Mouse (Mus musculus) MEL (cell line): ENCODE measurements around the gene Olfr918. TPM values are rescaled to one million over a fixed set of nuclear protein-coding genes. Genes with fewer than 3 reads are reported as not detected.

Experiments
- DNase-seq: peaks from one replicate; pipeline ENCODE4 v3.0.0; 2011; ENCODE audit warnings: low read depth, low spot score
- H3K27ac ChIP-seq: 2 replicates; pipeline ENCODE4 v1.5.1; 2012; ENCODE audit warnings: low read depth, mild to moderate bottlenecking, control low read depth, low read length, moderate library complexity; ENCODE audit not compliant: control insufficient read depth
- H3K27me3 ChIP-seq, 2 experiments: fragments of 150-350 bp in 1 of 2; sonication (generic) in 1 of 2; 2 replicates each; pipeline ENCODE4 v1.6.1; 2012; ENCODE audit warnings: low read length in 2 of 2, mild to moderate bottlenecking in 2 of 2, improper control_type of control experiment in 1 of 2, moderate library complexity in 1 of 2; ENCODE audit not compliant: insufficient read depth in 2 of 2, control insufficient read depth in 1 of 2
- H3K36me3 ChIP-seq, 2 experiments: 2 replicates each; pipeline ENCODE4 v1.6.1; 2012 to 2014; ENCODE audit warnings: low read length in 2 of 2, improper control_type of control experiment in 1 of 2, inconsistent platforms in 1 of 2, mild to moderate bottlenecking in 1 of 2; ENCODE audit not compliant: insufficient read depth in 2 of 2, control insufficient read depth in 1 of 2
- H3K4me1 ChIP-seq, 2 experiments: fragments of 150-350 bp in 1 of 2; sonication (generic) in 1 of 2; 2 replicates each; pipeline ENCODE4 v1.6.1; 2012; ENCODE audit warnings: low read length in 2 of 2, improper control_type of control experiment in 1 of 2, mild to moderate bottlenecking in 1 of 2; ENCODE audit not compliant: insufficient read depth in 2 of 2, control insufficient read depth in 1 of 2
- H3K4me3 ChIP-seq, 2 experiments: fragments of 150-350 bp in 1 of 2; sonication (generic) in 1 of 2; 2 replicates each; pipeline ENCODE4 v1.5.1; 2012; ENCODE audit warnings: low read depth in 2 of 2, low read length in 2 of 2, mild to moderate bottlenecking in 2 of 2, moderate library complexity in 2 of 2, control low read depth in 1 of 2, improper control_type of control experiment in 1 of 2; ENCODE audit not compliant: control insufficient read depth in 1 of 2, insufficient read depth in 1 of 2
- H3K79me2 ChIP-seq: 2 replicates; pipeline ENCODE4 v1.6.1; 2012; ENCODE audit warnings: mild to moderate bottlenecking, low read length, moderate library complexity; ENCODE audit not compliant: control insufficient read depth, poor library complexity, insufficient read depth
- H3K9ac ChIP-seq: 2 replicates; pipeline ENCODE4 v1.6.1; 2012; ENCODE audit warnings: low read depth, mild to moderate bottlenecking, control low read depth, low read length, moderate library complexity; ENCODE audit not compliant: control insufficient read depth, poor library complexity, severe bottlenecking
- H3K9me3 ChIP-seq: fragments of 150-350 bp; sonication (generic); replicated peaks from 2 replicates; pipeline ENCODE4 v1.6.1; 2012; ENCODE audit warnings: mild to moderate bottlenecking, low read length, improper control_type of control experiment, moderate library complexity; ENCODE audit not compliant: insufficient read depth
- BHLHE40 ChIP-seq: IDR thresholded peaks from 2 replicates; pipeline ENCODE4 v1.6.1; 2012; ENCODE audit warnings: low read depth, mild to moderate bottlenecking, inconsistent platforms, low read length, improper control_type of control experiment, borderline replicate concordance
- E2F4 ChIP-seq: IDR thresholded peaks from 2 replicates; pipeline ENCODE4 v1.6.1; 2011; ENCODE audit warnings: low read depth, low read length, improper control_type of control experiment, borderline replicate concordance
- ELF1 ChIP-seq: IDR thresholded peaks from 2 replicates; pipeline ENCODE4 v1.6.1; 2014; ENCODE audit warnings: low read depth, mild to moderate bottlenecking, inconsistent platforms, low read length, improper control_type of control experiment, moderate library complexity
- EP300 ChIP-seq, 2 experiments: IDR thresholded peaks; 2 replicates each; pipeline ENCODE4 v1.6.1; 2011; ENCODE audit warnings: improper control_type of control experiment in 2 of 2, low read length in 2 of 2, low read depth in 1 of 2, mild to moderate bottlenecking in 1 of 2
- ETS1 ChIP-seq: IDR thresholded peaks from 2 replicates; pipeline ENCODE4 v1.6.1; 2012; ENCODE audit warnings: low read depth, mild to moderate bottlenecking, inconsistent platforms, low read length, improper control_type of control experiment, moderate library complexity
- GABPA ChIP-seq: IDR thresholded peaks from 2 replicates; pipeline ENCODE4 v1.6.1; 2012; ENCODE audit warnings: low read depth, mild to moderate bottlenecking, inconsistent platforms, low read length, improper control_type of control experiment, moderate library complexity
- GATA1 ChIP-seq: IDR thresholded peaks from 2 replicates; pipeline ENCODE4 v1.6.1; 2011; ENCODE audit warnings: low read depth, low read length, improper control_type of control experiment
- HCFC1 ChIP-seq: IDR thresholded peaks from 2 replicates; pipeline ENCODE4 v1.6.1; 2012; ENCODE audit warnings: low read depth, mild to moderate bottlenecking, inconsistent platforms, low read length, improper control_type of control experiment, moderate library complexity
- JUND ChIP-seq: IDR thresholded peaks from 2 replicates; pipeline ENCODE4 v1.6.1; 2011; ENCODE audit warnings: low read depth, mild to moderate bottlenecking, improper control_type of control experiment, low read length
- MAFK ChIP-seq: IDR thresholded peaks from 2 replicates; pipeline ENCODE4 v1.6.1; 2011; ENCODE audit warnings: low read depth, mild to moderate bottlenecking, low read length, improper control_type of control experiment, borderline replicate concordance
- MAX ChIP-seq: IDR thresholded peaks from 2 replicates; pipeline ENCODE4 v1.6.1; 2011; ENCODE audit warnings: low read length, improper control_type of control experiment
- MXI1 ChIP-seq: IDR thresholded peaks from 2 replicates; pipeline ENCODE4 v1.6.1; 2011; ENCODE audit warnings: mild to moderate bottlenecking, low read depth, low read length, improper control_type of control experiment
- MYB ChIP-seq: IDR thresholded peaks from 2 replicates; pipeline ENCODE4 v1.6.1; 2011; ENCODE audit warnings: mild to moderate bottlenecking, low read depth, low read length, improper control_type of control experiment
- POLR2A ChIP-seq, 2 experiments: IDR thresholded peaks; 2 replicates each; pipeline ENCODE4 v1.6.1; 2011 to 2012; ENCODE audit warnings: low read length in 2 of 2, mild to moderate bottlenecking in 2 of 2, control low read depth in 1 of 2, improper control_type of control experiment in 1 of 2, low read depth in 1 of 2, moderate library complexity in 1 of 2; ENCODE audit not compliant: control insufficient read depth in 1 of 2, insufficient read depth in 1 of 2, poor library complexity in 1 of 2
- POLR2AphosphoS2 ChIP-seq: IDR thresholded peaks from 2 replicates; pipeline ENCODE4 v1.6.1; 2011; ENCODE audit warnings: low read length, improper control_type of control experiment
- RAD21 ChIP-seq: IDR thresholded peaks from 2 replicates; pipeline ENCODE4 v1.6.1; 2011; ENCODE audit warnings: mild to moderate bottlenecking, low read depth, low read length, improper control_type of control experiment
- SMC3 ChIP-seq: IDR thresholded peaks from 2 replicates; pipeline ENCODE4 v1.6.1; 2011; ENCODE audit warnings: low read depth, low read length, improper control_type of control experiment
- TBP ChIP-seq: IDR thresholded peaks from 2 replicates; pipeline ENCODE4 v1.8.0; 2011; ENCODE audit warnings: low read depth, low read length, improper control_type of control experiment
- TCF12 ChIP-seq: IDR thresholded peaks from 2 replicates; pipeline ENCODE4 v1.6.1; 2014; ENCODE audit warnings: low read depth, mild to moderate bottlenecking, inconsistent platforms, low read length, improper control_type of control experiment, moderate library complexity
- UBTF ChIP-seq: IDR thresholded peaks from 2 replicates; pipeline ENCODE4 v1.6.1; 2012; ENCODE audit warnings: low read depth, mild to moderate bottlenecking, inconsistent platforms, low read length, improper control_type of control experiment, moderate library complexity, borderline replicate concordance; ENCODE audit not compliant: insufficient read depth
- USF1 ChIP-seq: IDR thresholded peaks from 2 replicates; pipeline ENCODE4 v1.6.1; 2014; ENCODE audit warnings: low read depth, mild to moderate bottlenecking, inconsistent platforms, low read length, improper control_type of control experiment, moderate library complexity
- USF2 ChIP-seq, 2 experiments: IDR thresholded peaks; 2 replicates each; pipeline ENCODE4 v1.6.1; 2011 to 2012; ENCODE audit warnings: improper control_type of control experiment in 2 of 2, low read length in 2 of 2, borderline replicate concordance in 1 of 2, inconsistent platforms in 1 of 2, low read depth in 1 of 2, mild to moderate bottlenecking in 1 of 2; ENCODE audit not compliant: insufficient read depth in 1 of 2
- ZKSCAN1 ChIP-seq: IDR thresholded peaks from 2 replicates; pipeline ENCODE4 v1.6.1; 2012; ENCODE audit warnings: low read depth, mild to moderate bottlenecking, inconsistent platforms, low read length, improper control_type of control experiment, moderate library complexity
- ZMIZ1 ChIP-seq: IDR thresholded peaks from 2 replicates; pipeline ENCODE4 v1.6.1; 2012; ENCODE audit warnings: low read depth, mild to moderate bottlenecking, inconsistent platforms, low read length, improper control_type of control experiment, moderate library complexity
- ZNF384 ChIP-seq: IDR thresholded peaks from 2 replicates; pipeline ENCODE4 v1.6.1; 2012; ENCODE audit warnings: low read depth, mild to moderate bottlenecking, inconsistent platforms, low read length, improper control_type of control experiment
- polyA plus RNA-seq, 2 experiments: library from polyadenylated mRNA; stranded (reverse) in 1 of 2; unstranded in 1 of 2; fragments of >175 nt in 1 of 2; fragments of >200 nt in 1 of 2; gene quantifications; 2 replicates each; pipeline versions ENCODE4 v1.2.1 to v1.2.4; 2012; ENCODE audit warnings: low replicate concordance in 2 of 2, low read depth in 1 of 2; ENCODE audit not compliant: insufficient read length in 2 of 2, insufficient read depth in 1 of 2, missing spikeins in 1 of 2
- total RNA-seq: library from RNA; depleted of rRNA; stranded (reverse); fragments of 300-350 nt; gene quantifications from 2 replicates; pipeline ENCODE4 v1.2.3, GENCODE M21; 2012

Olfr918 gene
- total and polyA plus RNA-seq, 3 experiments: 0.03 TPM; not detected in 2

GRCm38 (mm10) chr9:38672887-38673286, 1.5 kb downstream of the Olfr918 start:
- Histone ChIP-seq H3K4me1 (peaks cover 0 to 7% of the 10 kb centered on the region in 2 experiments; a peak in 2 of 4 replicates), H3K9ac (no peak overlapping the region), H3K79me2 (no peaks in the 10 kb centered on the region), H3K4me3 (no peak overlapping the region), H3K27me3 (no peaks in the 10 kb centered on the region), H3K27ac (no peak overlapping the region), H3K9me3 (no peaks in the 10 kb centered on the region), H3K36me3 (peaks cover 0 to 3% of the 10 kb centered on the region in 2 experiments; a peak in 1 of 4 replicates)
- peak; percentile 67 for DNase-seq
- TF ChIP-seq BHLHE40 (no peak), ZKSCAN1 (no peak), JUND (no peak), MYB (no peak), ELF1 (no peak), ZNF384 (no peak), TBP (no peak), TCF12 (0 out of 2 replicates have a peak, but pooled peaks have one; percentile 31), MXI1 (no peak), SMC3 (no peak), HCFC1 (no peak), MAFK (0 out of 2 replicates have a peak, but pooled peaks have one; percentile 48), POLR2A (IDR thresholded peaks at IDR 0.05; ENCODE audit: control insufficient read depth in 1 of 2, insufficient read depth in 1 of 2, low read depth in 1 of 2, low read length in 2 of 2, poor library complexity in 1 of 2) (no peak), USF1 (no peak), POLR2AphosphoS2 (no peak), E2F4 (no peak), ZMIZ1 (no peak), GATA1 (0 out of 2 replicates have a peak, but pooled peaks have one; percentile 36), RAD21 (no peak), MAX (no peak), UBTF (no peak), USF2 (IDR thresholded peaks at IDR 0.05; ENCODE audit: borderline replicate concordance in 1 of 2, insufficient read depth in 1 of 2, low read depth in 1 of 2, low read length in 2 of 2) (no peak), ETS1 (no peak), GABPA (peak; percentile 63; the same call in 1 of the 2 replicates), EP300 (IDR thresholded peaks at IDR 0.05; ENCODE audit: low read depth in 1 of 2, low read length in 2 of 2) (peak; percentile 51 to 70)
